Mouse (Mus musculus) thymus, adult 2 months (tissue): ENCODE measurements around the gene Rdh16. TPM values are rescaled to one million over a fixed set of nuclear protein-coding genes. Genes with fewer than 3 reads are reported as not detected.
"Not testable (repeated sequence)": the region's sequence is repeated elsewhere in the genome, so short reads cannot be mapped to it uniquely, and the experiment has no call there.

Source experiments
- DNase-seq: peaks from one replicate; pipeline ENCODE4 v3.0.0; 2021
- H3K27ac ChIP-seq: fragments of 200-500 bp; 2 replicates; pipeline ENCODE4 v1.5.1; 2012; ENCODE audit warnings: low read length, control low read depth; ENCODE audit not compliant: control insufficient read depth, insufficient read depth
- H3K27me3 ChIP-seq: fragments of 200-500 bp; 2 replicates; pipeline ENCODE4 v1.6.1; 2012; ENCODE audit warnings: mild to moderate bottlenecking, low read length, moderate library complexity, mixed read lengths; ENCODE audit not compliant: control insufficient read depth, insufficient read depth
- H3K36me3 ChIP-seq: fragments of 200-500 bp; 2 replicates; pipeline ENCODE4 v1.6.1; 2012; ENCODE audit warnings: mild to moderate bottlenecking, low read length, moderate library complexity; ENCODE audit not compliant: control insufficient read depth, insufficient read depth
- H3K4me1 ChIP-seq: fragments of 200-500 bp; replicated peaks from 2 replicates; pipeline ENCODE4 v1.6.1; 2012; ENCODE audit warnings: low read length; ENCODE audit not compliant: control insufficient read depth, insufficient read depth
- H3K4me3 ChIP-seq: fragments of 200-500 bp; 2 replicates; pipeline ENCODE4 v1.5.1; 2012; ENCODE audit warnings: mild to moderate bottlenecking, low read length, control low read depth, moderate library complexity; ENCODE audit not compliant: control insufficient read depth, insufficient read depth
- CTCF ChIP-seq: fragments of 200-500 bp; IDR thresholded peaks from 2 replicates; pipeline ENCODE4 v1.5.1; 2012; ENCODE audit warnings: mild to moderate bottlenecking, control low read depth, low read length, moderate library complexity, borderline replicate concordance; ENCODE audit not compliant: control insufficient read depth, poor library complexity, insufficient read depth; ENCODE audit errors: extremely low read depth
- POLR2A ChIP-seq: fragments of 200-500 bp; IDR thresholded peaks from 2 replicates; pipeline ENCODE4 v1.6.1; 2012; ENCODE audit warnings: mild to moderate bottlenecking, low read length, control low read depth, moderate library complexity; ENCODE audit not compliant: control insufficient read depth, poor library complexity, insufficient read depth; ENCODE audit errors: extremely low read depth
- WGBS: fragments of 180-500 bp; shearing (Covaris S2); methylation state at CpG from one replicate; pipeline ENCODE4 v1.1.7; 2018; 5-methylcytosine and 5-hydroxymethylcytosine counted together
- polyA plus RNA-seq: library from polyadenylated mRNA; depleted of rRNA; stranded (reverse); fragments of >200 nt; gene quantifications from 2 replicates; pipeline ENCODE4 v1.2.3, GENCODE M21; 2012; rRNA removed

The Rdh16 gene
- 0.03 and 0.14 TPM in 2 replicates for polyA plus RNA-seq

- DNase-seq: no peak
- Histone ChIP-seq H3K27me3 (no peaks in the 10 kb centered on the region), H3K27ac (no peak within 1 kb of the TSS), H3K36me3 (no peaks in the 10 kb centered on the region), H3K4me1 (no peaks in the 10 kb centered on the region), H3K4me3 (no peak within 1 kb of the TSS)
- no peak for TF ChIP-seq CTCF
- TF ChIP-seq POLR2A: no peak
- 93% methylated on average over 6 of the region's 6 CpGs for WGBS
Observed at GRCm38 (mm10) chr10:127800891-127801290, at the start of gene Rdh16. Rdh16 (plus strand) TSS chr10:127801152.

GRCm38 (mm10) chr10:127751548-127751947 lies 49.4 kb upstream of the Rdh16 start, which contains the start of gene Gpr182:
Gpr182 (minus strand) TSS chr10:127751732.
- Histone ChIP-seq H3K27me3 (no peaks in the 10 kb centered on the region), H3K36me3 (no peaks in the 10 kb centered on the region), H3K4me3 (no peak within 1 kb of the TSS), H3K4me1 (no peaks in the 10 kb centered on the region), H3K27ac (no peak within 1 kb of the TSS)
- DNase-seq: no peak
- 85% methylated on average over 8 of the region's 8 CpGs for WGBS
- TF ChIP-seq POLR2A (no peak), CTCF (no peak)

- 79% methylated on average over 6 of the region's 6 CpGs for WGBS
- Histone ChIP-seq H3K27ac (no peak overlapping the region), H3K27me3 (no peaks in the 10 kb centered on the region), H3K4me1 (no peaks in the 10 kb centered on the region), H3K36me3 (no peaks in the 10 kb centered on the region), H3K4me3 (no peak overlapping the region)
- DNase-seq: no peak
- TF ChIP-seq POLR2A: no peak
- no peak for TF ChIP-seq CTCF
Observed at GRCm38 (mm10) chr10:127754566-127755166, 46.3 kb upstream of the Rdh16 start.

- Histone ChIP-seq H3K36me3 (no peaks in the 10 kb centered on the region), H3K27ac (no peak overlapping the region), H3K4me3 (no peak overlapping the region), H3K4me1 (no peaks in the 10 kb centered on the region), H3K27me3 (no peaks in the 10 kb centered on the region)
- 66% methylated on average over 3 of the region's 3 CpGs for WGBS
- TF ChIP-seq CTCF (no peak), POLR2A (no peak)
- no peak for DNase-seq
Observed at GRCm38 (mm10) chr10:127755246-127755645, 45.7 kb upstream of the Rdh16 start.

- Histone ChIP-seq H3K27ac (no peak overlapping the region), H3K4me3 (no peak overlapping the region), H3K27me3 (no peaks in the 10 kb centered on the region), H3K4me1 (no peaks in the 10 kb centered on the region), H3K36me3 (no peaks in the 10 kb centered on the region)
- no peak for DNase-seq
- TF ChIP-seq POLR2A: no peak
- no peak for TF ChIP-seq CTCF
- 51% methylated on average over 18 of the region's 18 CpGs for WGBS
Observed at GRCm38 (mm10) chr10:127755770-127756468, 45.0 kb upstream of the Rdh16 start.

- no peaks in the 10 kb centered on the region for H3K27me3 ChIP-seq
- H3K36me3 ChIP-seq: no peaks in the 10 kb centered on the region
- no peak for TF ChIP-seq CTCF
- no peak for TF ChIP-seq POLR2A
- H3K4me3 ChIP-seq: no peak within 1 kb of the TSS
- 88% methylated on average over 9 of the region's 9 CpGs for WGBS
- no peak for DNase-seq
- no peaks in the 10 kb centered on the region for H3K4me1 ChIP-seq
- H3K27ac ChIP-seq: no peak within 1 kb of the TSS
Observed at GRCm38 (mm10) chr10:127759181-127760110, 41.5 kb upstream of the Rdh16 start, which contains the start of the genes Rdh1 and Rdh16f1. Rdh1 (plus strand) TSS chr10:127759721. Rdh16f1 (plus strand) TSS chr10:127759787.

- 94% methylated on average over 10 of the region's 10 CpGs for WGBS
- not testable (repeated sequence) for H3K27me3 ChIP-seq, H3K36me3 ChIP-seq, DNase-seq, H3K27ac ChIP-seq, H3K4me3 ChIP-seq, H3K4me1 ChIP-seq
Observed at GRCm38 (mm10) chr10:127762926-127763325, 38.0 kb upstream of the Rdh16 start.
